Mouse (Mus musculus): ENCODE results near the gene Grm2.

Gene Grm2

GRCm38 (mm10) chr9:106655884-106656720 lies at the start of gene Grm2:
TSS of gene Grm2 (minus strand) at chr9:106656082.
- no peak for DNase-seq

- DNase-seq = no peak
Measured at GRCm38 (mm10) chr9:106692973-106693481, 37.1 kb upstream of the Grm2 start.

GRCm38 (mm10) chr9:106688834-106689233 lies 33.0 kb upstream of the Grm2 start:
- no peak for DNase-seq

GRCm38 (mm10) chr9:106686983-106687650 lies 31.2 kb upstream of the Grm2 start:
- peak; percentile 69 for DNase-seq

GRCm38 (mm10) chr9:106685249-106686101 lies 29.6 kb upstream of the Grm2 start, which contains the start of gene Tex264:
TSS of gene Tex264 (minus strand) at chr9:106685927.
- DNase-seq = peak; percentile 88

GRCm38 (mm10) chr9:106684918-106685248 lies 29.0 kb upstream of the Grm2 start:
- peak; percentile 32 for DNase-seq

- no peak for DNase-seq
Measured at GRCm38 (mm10) chr9:106684093-106684872, 28.4 kb upstream of the Grm2 start.

GRCm38 (mm10) chr9:106681026-106681425 lies 25.1 kb upstream of the Grm2 start:
- no peak for DNase-seq

- no peak for DNase-seq
Measured at GRCm38 (mm10) chr9:106678242-106678641, 22.4 kb upstream of the Grm2 start.

- DNase-seq = no peak
Measured at GRCm38 (mm10) chr9:106677702-106678101, 21.8 kb upstream of the Grm2 start.

GRCm38 (mm10) chr9:106676571-106676970 lies 20.7 kb upstream of the Grm2 start:
- no peak for DNase-seq

- no peak for DNase-seq
Measured at GRCm38 (mm10) chr9:106675965-106676364, 20.1 kb upstream of the Grm2 start.

GRCm38 (mm10) chr9:106675480-106675879 lies 19.6 kb upstream of the Grm2 start:
- DNase-seq = peak; percentile 76

- DNase-seq = no peak
Measured at GRCm38 (mm10) chr9:106673860-106674259, 18.0 kb upstream of the Grm2 start.

GRCm38 (mm10) chr9:106664856-106665255 lies 9.0 kb upstream of the Grm2 start:
- no peak for DNase-seq

- DNase-seq = no peak
Measured at GRCm38 (mm10) chr9:106664433-106664832, 8.6 kb upstream of the Grm2 start.

- no peak for DNase-seq
Measured at GRCm38 (mm10) chr9:106663200-106663599, 7.3 kb upstream of the Grm2 start.

- DNase-seq = no peak
Measured at GRCm38 (mm10) chr9:106659935-106660334, 4.1 kb upstream of the Grm2 start.

GRCm38 (mm10) chr9:106659441-106659840 lies 3.6 kb upstream of the Grm2 start:
- DNase-seq = no peak

GRCm38 (mm10) chr9:106657592-106657991 lies 1.7 kb upstream of the Grm2 start:
- DNase-seq = no peak

GRCm38 (mm10) chr9:106656820-106657219 lies 938 bp upstream of the Grm2 start:
- DNase-seq = no peak

GRCm38 (mm10) chr9:106652720-106653119 lies 3.2 kb downstream of the Grm2 start:
- no peak for DNase-seq
